Mouse (Mus musculus): ENCODE measurements around the gene Ugcg. TPM values are rescaled to one million over a fixed set of nuclear protein-coding genes. Genes with fewer than 3 reads are reported as not detected.

Gene Ugcg
- total and polyA plus RNA-seq, 2 experiments from 2014 or later, result 19.1 to 46.5 TPM

DNA sequence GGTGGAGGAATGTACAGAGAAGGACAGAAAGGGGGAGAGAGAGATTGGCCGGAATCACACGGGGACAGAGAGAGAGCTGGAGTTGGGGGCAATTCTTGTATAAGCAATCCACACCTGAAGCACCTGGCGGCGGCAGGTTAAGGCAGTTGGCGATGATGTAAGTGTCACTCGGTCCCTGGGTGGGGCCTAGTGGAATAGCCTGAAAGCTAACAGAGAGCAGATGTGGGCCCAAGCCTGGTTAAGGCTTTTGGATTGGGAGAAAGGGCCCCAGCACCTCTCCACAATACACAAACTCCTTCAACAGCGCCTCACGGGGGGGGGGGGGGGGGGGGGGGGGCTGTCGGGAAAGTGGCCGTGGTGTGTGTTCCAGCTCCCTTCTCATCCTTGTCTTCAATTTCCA lies 45.0 kb downstream of the Ugcg start:
- no peak for TF ChIP-seq CTCF (IDR thresholded peaks at IDR 0.05; ENCODE audit: low read depth)
- 87% methylated on average over 7 of the region's 10 CpGs for WGBS
- Histone ChIP-seq H3K4me2 (ENCODE audit: low read depth, low read length) (no peak overlapping the region), H3K9ac (replicated peaks; ENCODE audit: low read length) (no peak overlapping the region), H3K9me3 (ENCODE audit: low read length) (no peaks in the 10 kb centered on the region), H3K4me1 (ENCODE audit: insufficient read depth, low read length) (no peaks in the 10 kb centered on the region), H3K27ac (no peak overlapping the region), H3K4me3 (ENCODE audit: low read length) (no peak overlapping the region), H3K27me3 (ENCODE audit: insufficient read depth, low read length) (no peaks in the 10 kb centered on the region), H3K36me3 (ENCODE audit: insufficient read depth, low read length) (no peaks in the 10 kb centered on the region)
- DNase-seq (ENCODE audit: low spot score), result no peak
- ATAC-seq, result no peak

DNA sequence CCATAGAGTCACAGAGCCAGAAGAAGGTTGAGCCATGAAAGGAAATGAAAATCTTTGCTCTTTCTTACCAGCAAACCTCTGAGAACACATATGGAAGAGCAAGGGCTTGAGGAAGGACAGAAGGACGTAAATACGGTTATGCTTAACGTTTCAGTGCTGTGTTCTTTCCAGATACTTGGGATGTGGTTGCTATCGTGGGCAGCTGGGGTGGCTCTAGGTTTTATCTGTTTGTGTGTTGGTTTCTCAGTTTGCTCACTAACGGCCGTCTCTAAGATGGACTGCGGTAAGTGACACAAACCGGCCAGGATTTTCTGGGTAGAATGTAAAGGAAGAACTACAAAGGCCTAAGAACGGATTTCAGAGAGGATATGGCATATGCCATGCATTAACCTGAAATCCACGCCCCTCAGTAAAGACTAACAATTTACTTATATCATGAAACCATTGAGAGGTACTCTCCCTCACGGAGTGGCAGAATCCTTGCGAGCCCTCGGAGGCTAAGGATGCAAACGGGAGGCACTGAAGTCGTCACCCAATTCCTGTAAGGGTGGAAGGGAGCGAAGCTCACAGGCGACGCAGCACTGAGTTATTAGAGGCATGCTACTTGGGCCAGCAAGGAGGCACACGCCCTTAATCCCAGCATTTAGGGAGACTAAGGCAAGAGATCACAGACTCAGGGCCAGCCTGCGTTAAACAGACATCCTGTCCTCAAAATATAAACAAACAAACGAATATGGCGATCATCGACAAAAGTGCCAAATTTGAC lies 45.6 kb downstream of the Ugcg start:
- ATAC-seq, result no peak
- DNase-seq (ENCODE audit: low spot score), result no peak
- H3K36me3 ChIP-seq (ENCODE audit: insufficient read depth, low read length), result no peaks in the 10 kb centered on the region
- no peaks in the 10 kb centered on the region for H3K9me3 ChIP-seq (ENCODE audit: low read length)
- WGBS, result 93% methylated on average over 23 of the region's 23 CpGs
- no peak overlapping the region for H3K4me2 ChIP-seq (ENCODE audit: low read depth, low read length)
- H3K27me3 ChIP-seq (ENCODE audit: insufficient read depth, low read length), result no peaks in the 10 kb centered on the region
- H3K4me1 ChIP-seq (ENCODE audit: insufficient read depth, low read length), result no peaks in the 10 kb centered on the region
- no peak overlapping the region for H3K9ac ChIP-seq (replicated peaks; ENCODE audit: low read length)
- H3K4me3 ChIP-seq (ENCODE audit: low read length), result no peak overlapping the region
- no peak for TF ChIP-seq CTCF (IDR thresholded peaks at IDR 0.05; ENCODE audit: low read depth)
- no peak overlapping the region for H3K27ac ChIP-seq

DNA sequence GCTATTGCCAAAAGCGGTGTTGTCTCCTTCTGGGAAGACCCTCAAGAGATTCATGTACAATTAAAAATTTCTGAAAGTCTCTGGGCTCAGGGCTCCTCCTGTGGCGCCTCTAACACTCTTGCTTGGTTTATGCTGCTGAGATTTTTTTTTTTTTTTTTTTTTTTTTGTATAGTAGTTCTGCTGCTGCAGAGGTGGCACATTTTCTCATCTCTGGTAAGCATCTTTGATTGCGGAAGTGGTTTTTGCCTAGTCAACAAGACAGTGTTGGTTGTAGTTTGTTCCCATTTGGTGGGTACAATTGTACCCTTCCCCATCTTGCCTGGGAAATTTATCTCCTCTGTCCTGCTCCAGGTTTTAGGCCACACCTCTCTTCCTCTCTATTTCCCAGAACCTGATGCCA lies 47.3 kb downstream of the Ugcg start:
- 93% methylated on average over 3 of the region's 3 CpGs for WGBS
- Histone ChIP-seq H3K9ac (replicated peaks; ENCODE audit: low read length) (no peak overlapping the region), H3K27me3 (ENCODE audit: insufficient read depth, low read length) (no peaks in the 10 kb centered on the region), H3K4me3 (ENCODE audit: low read length) (no peak overlapping the region), H3K4me2 (ENCODE audit: low read depth, low read length) (no peak overlapping the region), H3K36me3 (ENCODE audit: insufficient read depth, low read length) (no peaks in the 10 kb centered on the region), H3K9me3 (ENCODE audit: low read length) (no peaks in the 10 kb centered on the region), H3K4me1 (ENCODE audit: insufficient read depth, low read length) (no peaks in the 10 kb centered on the region), H3K27ac (no peak overlapping the region)
- DNase-seq (ENCODE audit: low spot score) (no peak), ATAC-seq (no peak)
- no peak for TF ChIP-seq CTCF (IDR thresholded peaks at IDR 0.05; ENCODE audit: low read depth)

DNA sequence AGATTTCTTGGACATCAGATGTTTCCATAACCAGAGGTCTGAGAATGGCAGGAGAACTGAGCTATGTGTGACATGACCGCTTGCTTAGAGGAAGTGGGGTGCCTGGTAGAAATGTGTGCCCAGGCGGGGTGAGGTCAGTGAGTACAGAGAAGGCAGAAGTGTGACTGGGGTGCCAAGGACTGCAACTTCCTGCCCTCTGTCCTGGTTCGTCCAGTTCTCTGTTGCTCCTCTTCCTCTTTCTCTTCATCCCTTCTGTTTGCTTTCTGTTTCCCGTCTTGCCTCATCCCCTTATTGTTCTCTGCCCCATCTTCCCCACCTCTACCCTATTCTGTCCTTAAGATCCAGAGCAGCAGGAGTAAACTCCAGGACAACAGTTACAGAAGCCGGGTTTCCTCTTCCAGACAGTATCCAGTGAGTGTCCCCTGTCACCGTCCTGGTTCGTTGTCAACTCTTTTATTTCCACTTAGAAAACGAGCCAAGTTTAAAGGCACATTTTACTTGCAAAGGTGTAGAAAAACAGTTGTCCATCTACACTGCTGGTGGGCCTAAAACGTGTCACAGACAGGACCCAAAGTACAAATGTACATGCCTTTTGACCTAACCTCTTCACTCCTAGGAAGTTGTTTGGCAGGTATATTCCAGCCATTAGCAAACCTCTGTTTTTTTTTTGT lies 49.7 kb downstream of the Ugcg start:
- Histone ChIP-seq H3K9ac (replicated peaks; ENCODE audit: low read length) (no peak overlapping the region), H3K4me1 (ENCODE audit: insufficient read depth, low read length) (no peaks in the 10 kb centered on the region), H3K27me3 (ENCODE audit: insufficient read depth, low read length) (no peaks in the 10 kb centered on the region), H3K27ac (no peak overlapping the region), H3K36me3 (ENCODE audit: insufficient read depth, low read length) (no peaks in the 10 kb centered on the region), H3K9me3 (ENCODE audit: low read length) (no peaks in the 10 kb centered on the region), H3K4me2 (ENCODE audit: low read depth, low read length) (no peak overlapping the region), H3K4me3 (ENCODE audit: low read length) (no peak overlapping the region)
- DNase-seq (ENCODE audit: low spot score) (no peak), ATAC-seq (no peak)
- no peak for TF ChIP-seq CTCF (IDR thresholded peaks at IDR 0.05; ENCODE audit: low read depth)
- 69% methylated on average over 9 of the region's 9 CpGs for WGBS

DNA sequence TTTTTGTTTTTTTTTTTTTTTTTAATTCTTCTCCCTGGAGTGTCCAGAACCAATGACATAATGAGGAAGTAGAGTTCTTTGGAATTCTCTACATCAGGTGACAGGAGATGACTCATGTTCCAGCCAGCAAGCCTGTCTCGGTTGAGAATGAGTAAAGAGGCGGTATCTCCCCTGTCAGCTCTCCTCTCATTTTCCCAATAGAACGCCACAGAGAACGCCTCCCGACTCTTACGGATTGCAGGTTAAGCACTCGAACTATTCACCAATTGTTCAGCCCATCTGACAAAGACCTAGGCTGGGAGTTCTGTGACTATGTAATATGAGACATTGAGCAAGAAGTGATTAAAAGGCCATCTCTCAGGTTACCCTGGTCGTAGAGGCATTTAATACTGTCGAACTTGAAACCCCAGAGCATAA lies 50.3 kb downstream of the Ugcg start:
- ATAC-seq (no peak), DNase-seq (ENCODE audit: low spot score) (no peak)
- Histone ChIP-seq H3K9me3 (ENCODE audit: low read length) (no peaks in the 10 kb centered on the region), H3K36me3 (ENCODE audit: insufficient read depth, low read length) (no peaks in the 10 kb centered on the region), H3K27me3 (ENCODE audit: insufficient read depth, low read length) (no peaks in the 10 kb centered on the region), H3K27ac (no peak overlapping the region), H3K4me1 (ENCODE audit: insufficient read depth, low read length) (no peaks in the 10 kb centered on the region), H3K4me3 (ENCODE audit: low read length) (no peak overlapping the region), H3K9ac (replicated peaks; ENCODE audit: low read length) (no peak overlapping the region), H3K4me2 (ENCODE audit: low read depth, low read length) (no peak overlapping the region)
- no peak for TF ChIP-seq CTCF (IDR thresholded peaks at IDR 0.05; ENCODE audit: low read depth)
- WGBS, result 58% methylated on average over 9 of the region's 9 CpGs

DNA sequence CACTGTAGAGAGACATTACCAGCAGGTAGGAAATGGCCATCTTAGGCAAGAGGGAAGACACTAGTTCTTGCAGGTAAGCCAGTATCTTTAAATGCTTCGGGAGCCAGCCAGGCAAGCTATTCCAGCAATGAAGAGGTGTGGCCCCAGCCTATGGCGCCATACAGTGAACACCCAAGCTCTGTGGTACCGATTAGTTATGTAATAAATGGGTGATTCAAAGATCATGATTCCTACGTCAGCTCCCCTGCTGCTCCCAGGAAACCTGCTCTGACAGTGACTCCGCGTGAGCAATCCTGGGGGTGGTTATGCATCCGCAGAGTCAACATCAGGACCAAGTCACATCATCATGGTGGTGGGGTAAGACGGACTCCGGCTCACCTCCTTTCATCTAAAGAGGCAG lies 51.1 kb downstream of the Ugcg start:
- Histone ChIP-seq H3K4me3 (ENCODE audit: low read length) (no peak overlapping the region), H3K36me3 (ENCODE audit: insufficient read depth, low read length) (no peaks in the 10 kb centered on the region), H3K4me1 (ENCODE audit: insufficient read depth, low read length) (no peaks in the 10 kb centered on the region), H3K4me2 (ENCODE audit: low read depth, low read length) (no peak overlapping the region), H3K27me3 (ENCODE audit: insufficient read depth, low read length) (no peaks in the 10 kb centered on the region), H3K27ac (no peak overlapping the region), H3K9ac (replicated peaks; ENCODE audit: low read length) (no peak overlapping the region), H3K9me3 (ENCODE audit: low read length) (no peaks in the 10 kb centered on the region)
- no peak for TF ChIP-seq CTCF (IDR thresholded peaks at IDR 0.05; ENCODE audit: low read depth)
- ATAC-seq, result no peak
- WGBS, result 95% methylated on average over 9 of the region's 9 CpGs
- no peak for DNase-seq (ENCODE audit: low spot score)

DNA sequence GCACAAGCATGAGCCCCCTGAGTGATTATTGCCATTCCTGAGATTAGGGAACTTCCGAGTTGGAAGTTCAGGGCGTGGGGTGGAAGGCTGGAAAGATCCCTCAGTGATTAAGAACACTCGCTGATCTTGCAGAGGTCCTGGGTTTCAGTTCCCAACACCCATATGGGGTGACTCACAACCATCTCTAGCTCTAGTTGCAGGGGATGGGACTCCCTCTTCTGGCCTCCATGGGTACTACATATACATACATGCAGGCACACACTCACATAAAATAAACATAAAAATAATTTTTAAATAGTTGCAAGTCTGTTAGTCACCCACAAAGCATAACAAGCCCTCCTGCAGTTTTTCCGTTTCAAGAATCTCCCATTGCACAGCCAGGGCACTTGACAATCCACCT lies 52.0 kb downstream of the Ugcg start:
- ATAC-seq (no peak), DNase-seq (ENCODE audit: low spot score) (no peak)
- H3K27me3 ChIP-seq (ENCODE audit: insufficient read depth, low read length), result no peaks in the 10 kb centered on the region
- no peaks in the 10 kb centered on the region for H3K4me1 ChIP-seq (ENCODE audit: insufficient read depth, low read length)
- no peak for TF ChIP-seq CTCF (IDR thresholded peaks at IDR 0.05; ENCODE audit: low read depth)
- H3K4me2 ChIP-seq (ENCODE audit: low read depth, low read length), result no peak overlapping the region
- H3K9me3 ChIP-seq (ENCODE audit: low read length), result no peaks in the 10 kb centered on the region
- no peak overlapping the region for H3K4me3 ChIP-seq (ENCODE audit: low read length)
- 91% methylated on average over 4 of the region's 4 CpGs for WGBS
- H3K36me3 ChIP-seq (ENCODE audit: insufficient read depth, low read length), result no peaks in the 10 kb centered on the region
- no peak overlapping the region for H3K9ac ChIP-seq (replicated peaks; ENCODE audit: low read length)
- no peak overlapping the region for H3K27ac ChIP-seq

All from hindbrain, postnatal 0 days (tissue).